Mouse (Mus musculus) ES-E14 (cell line): ENCODE measurements at regions not wholly inside any gene's neighbourhood (a gene's known extent, or its start where the extent isn't known, plus 50 kb on each side); places are given as distances from the start of the nearest gene placed in this dataset.

ENCODE experiments used
- DNase-seq: peaks from one replicate; pipeline ENCODE4 v3.0.0-alpha.2; 2013; ENCODE audit warnings: low read depth, low spot score
- H3K27ac ChIP-seq: 2 replicates; pipeline ENCODE4 v1.5.1; 2012; ENCODE audit warnings: low read depth, mild to moderate bottlenecking, low read length, moderate library complexity, mixed read lengths; ENCODE audit not compliant: poor library complexity, insufficient read depth, severe bottlenecking
- H3K36me3 ChIP-seq: 2 replicates; pipeline ENCODE4 v1.6.1; 2012; ENCODE audit warnings: mild to moderate bottlenecking, low read length, moderate library complexity, mixed read lengths; ENCODE audit not compliant: control insufficient read depth, poor library complexity, insufficient read depth, severe bottlenecking
- H3K4me1 ChIP-seq, 2 experiments: fragments of 150-350 bp in 1 of 2; sonication (generic) in 1 of 2; 2 replicates each; pipeline ENCODE4 v1.6.1; 2012; ENCODE audit warnings: low read length in 2 of 2, mild to moderate bottlenecking in 1 of 2, mixed read lengths in 1 of 2; ENCODE audit not compliant: control insufficient read depth in 2 of 2, insufficient read depth in 2 of 2, poor library complexity in 1 of 2
- H3K4me3 ChIP-seq, 2 experiments: fragments of 150-350 bp in 1 of 2; sonication (generic) in 1 of 2; 2 replicates each; pipeline ENCODE4 v1.5.1; 2012; ENCODE audit warnings: low read length in 2 of 2, low read depth in 1 of 2, mild to moderate bottlenecking in 1 of 2, mixed read lengths in 1 of 2; ENCODE audit not compliant: insufficient read depth in 1 of 2, poor library complexity in 1 of 2, severe bottlenecking in 1 of 2
- H3K9ac ChIP-seq: 2 replicates; pipeline ENCODE4 v1.6.1; 2012; ENCODE audit warnings: low read depth, mild to moderate bottlenecking, low read length, mixed read lengths; ENCODE audit not compliant: poor library complexity, insufficient read depth, severe bottlenecking
- H3K9me3 ChIP-seq: fragments of 150-350 bp; sonication (generic); 2 replicates; pipeline ENCODE4 v1.6.1; 2012; ENCODE audit warnings: low read depth, mild to moderate bottlenecking, low read length; ENCODE audit not compliant: control insufficient read depth, insufficient read depth
- CHD2 ChIP-seq: IDR thresholded peaks from 2 replicates; pipeline ENCODE4 v1.6.1; 2014; ENCODE audit warnings: mild to moderate bottlenecking, low read depth, low read length, inconsistent platforms
- HCFC1 ChIP-seq: IDR thresholded peaks from 2 replicates; pipeline ENCODE4 v1.6.1; 2012; ENCODE audit warnings: low read length, inconsistent platforms, borderline replicate concordance; ENCODE audit not compliant: insufficient read depth
- MAFK ChIP-seq: IDR thresholded peaks from 2 replicates; pipeline ENCODE4 v1.6.1; 2014; ENCODE audit warnings: mild to moderate bottlenecking, low read depth, low read length, inconsistent platforms; ENCODE audit not compliant: insufficient read depth
- ZC3H11A ChIP-seq: IDR thresholded peaks from 2 replicates; pipeline ENCODE4 v1.6.1; 2012; ENCODE audit warnings: low read depth, mild to moderate bottlenecking, inconsistent platforms, low read length, borderline replicate concordance
- ZNF384 ChIP-seq: IDR thresholded peaks from 2 replicates; pipeline ENCODE4 v1.6.1; 2012; ENCODE audit warnings: low read depth, low read length, inconsistent platforms
- in situ Hi-C, 2 experiments: fragments of 600-800 bp; cut with MboI; formaldehyde crosslinking; loops; one replicate each; pipeline ENCODE4 v1.15.1; 2025; ENCODE audit warnings: low sequenced_read_pairs in 2 of 2, inconsistent platforms in 1 of 2; ENCODE audit not compliant: unreplicated experiment in 2 of 2

DNA sequence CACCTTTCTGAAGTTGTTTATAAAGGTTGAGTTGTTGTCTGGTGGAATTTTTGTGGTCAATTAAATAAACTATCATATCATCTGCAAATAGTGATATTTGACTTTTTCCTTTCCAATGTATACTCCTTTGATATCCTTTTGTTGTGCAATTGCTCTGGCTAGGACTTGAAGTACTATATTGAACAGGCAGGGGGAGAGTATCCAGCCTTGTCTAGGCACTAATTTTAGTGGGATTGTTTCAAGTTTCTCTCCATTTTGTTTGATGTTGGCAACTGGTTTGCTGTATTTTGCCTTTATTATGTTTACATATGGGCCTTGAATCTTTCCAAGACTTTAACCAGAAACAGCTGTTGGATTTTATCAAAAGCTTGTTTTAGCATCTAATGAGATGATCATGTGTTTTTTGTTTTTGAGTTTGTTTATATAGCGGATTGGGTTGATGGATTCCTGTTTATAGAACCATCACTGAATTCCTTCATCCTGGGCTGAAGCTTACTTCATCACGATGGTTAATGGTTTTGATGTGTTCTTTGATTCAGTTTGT lies 383.3 kb downstream of the Amd2 start:
- in situ Hi-C loops = no loop called here
- no peak for TF ChIP-seq MAFK
- no peak for TF ChIP-seq HCFC1
- TF ChIP-seq CHD2 = no peak
- TF ChIP-seq ZNF384 = no peak
- no peak for TF ChIP-seq ZC3H11A

DNA sequence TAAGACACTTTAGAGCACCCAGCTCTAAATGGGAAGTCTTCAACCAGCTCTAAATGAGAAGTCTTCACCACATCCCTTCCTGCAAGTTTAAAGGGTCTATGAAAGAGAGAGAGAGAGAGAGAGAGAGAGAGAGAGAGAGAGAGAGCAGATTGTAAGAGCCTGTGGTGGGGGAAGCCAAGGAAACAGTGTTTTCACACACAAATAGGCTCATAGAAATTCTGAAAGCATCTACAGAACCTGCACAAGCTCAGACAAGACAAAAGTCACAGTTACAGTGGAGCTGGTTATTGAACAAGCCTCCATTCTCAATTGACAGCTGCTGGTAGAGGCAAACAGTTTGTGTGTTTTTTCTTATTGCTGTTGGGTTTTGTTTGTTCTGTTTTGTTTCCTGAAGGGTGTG lies 412.9 kb downstream of the Amd2 start:
- no peak for DNase-seq
- no peak overlapping the region for H3K9ac ChIP-seq
- H3K4me3 ChIP-seq = no peak overlapping the region
- H3K4me1 ChIP-seq = no peaks in the 10 kb centered on the region
- no peak for TF ChIP-seq HCFC1
- TF ChIP-seq CHD2 = no peak
- no peak for TF ChIP-seq ZNF384
- TF ChIP-seq MAFK = no peak
- TF ChIP-seq ZC3H11A = no peak
- H3K27ac ChIP-seq = no peak overlapping the region
- in situ Hi-C loops = no loop called here
- H3K36me3 ChIP-seq = no peaks in the 10 kb centered on the region
- H3K9me3 ChIP-seq = no peaks in the 10 kb centered on the region

More for the DNA sequence above, 383.3 kb downstream of the Amd2 start:
- no peaks in the 10 kb centered on the region for H3K36me3 ChIP-seq
- no peak overlapping the region for H3K27ac ChIP-seq
- no peak overlapping the region for H3K9ac ChIP-seq
- H3K9me3 ChIP-seq = no peaks in the 10 kb centered on the region
- no peaks in the 10 kb centered on the region for H3K4me1 ChIP-seq
- no peak for DNase-seq
- no peak overlapping the region for H3K4me3 ChIP-seq

DNA sequence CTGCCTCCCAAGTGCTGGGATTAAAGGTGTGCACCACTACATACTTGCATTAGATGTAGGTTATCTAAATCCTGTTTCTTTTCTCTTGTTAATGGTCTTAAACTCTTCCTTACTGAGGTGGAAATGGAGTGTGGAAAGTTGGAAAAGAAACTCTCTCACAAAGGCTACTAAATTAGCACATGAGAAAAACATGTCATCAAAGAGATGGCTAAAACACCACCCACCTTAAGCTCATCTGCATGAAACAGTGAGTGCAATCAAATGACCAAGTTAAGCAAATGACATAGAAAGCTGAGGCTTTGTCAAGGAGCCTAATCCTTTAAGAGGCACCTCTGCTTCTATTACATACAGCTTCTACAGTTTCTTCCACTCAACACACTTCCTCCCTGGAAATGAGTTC lies 446.6 kb downstream of the Amd2 start:
- TF ChIP-seq CHD2 (no peak), MAFK (no peak), ZNF384 (no peak), HCFC1 (no peak), ZC3H11A (no peak)
- H3K4me3 ChIP-seq = no peak overlapping the region
- no peak overlapping the region for H3K9ac ChIP-seq
- no peak overlapping the region for H3K27ac ChIP-seq
- no peaks in the 10 kb centered on the region for H3K36me3 ChIP-seq
- no peaks in the 10 kb centered on the region for H3K4me1 ChIP-seq
- in situ Hi-C loops = no loop called here
- H3K9me3 ChIP-seq = 0 out of 2 replicates have a peak, but pooled peaks cover 1% of the 10 kb centered on the region
- DNase-seq = peak; percentile 30

DNA sequence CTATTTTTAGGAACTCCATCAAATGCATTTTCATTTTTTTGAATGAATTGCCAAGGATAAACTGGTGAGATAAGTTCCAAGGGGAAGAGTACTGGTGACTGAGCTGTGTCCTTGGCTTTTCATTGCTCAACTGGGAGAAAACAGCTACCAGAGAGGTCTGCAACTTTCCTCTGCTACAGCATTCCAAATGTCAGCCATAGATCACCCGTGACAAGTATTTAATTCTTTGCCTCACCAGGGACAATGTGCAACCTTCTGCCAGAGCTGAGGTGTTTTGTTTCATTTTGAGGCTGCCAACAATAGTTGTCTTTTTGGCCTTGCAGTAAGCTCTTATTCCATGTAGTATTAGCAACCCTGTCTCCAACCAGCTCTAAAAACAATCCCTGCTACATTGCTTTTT lies 475.3 kb downstream of the Amd2 start:
- Histone ChIP-seq H3K4me3 (no peak overlapping the region), H3K27ac (no peak overlapping the region), H3K9ac (no peak overlapping the region), H3K4me1 (no peaks in the 10 kb centered on the region), H3K36me3 (no peaks in the 10 kb centered on the region), H3K9me3 (no peaks in the 10 kb centered on the region)
- TF ChIP-seq ZC3H11A (no peak), HCFC1 (no peak), ZNF384 (no peak), MAFK (no peak), CHD2 (no peak)
- no peak for DNase-seq
- in situ Hi-C loops = no loop called here

DNA sequence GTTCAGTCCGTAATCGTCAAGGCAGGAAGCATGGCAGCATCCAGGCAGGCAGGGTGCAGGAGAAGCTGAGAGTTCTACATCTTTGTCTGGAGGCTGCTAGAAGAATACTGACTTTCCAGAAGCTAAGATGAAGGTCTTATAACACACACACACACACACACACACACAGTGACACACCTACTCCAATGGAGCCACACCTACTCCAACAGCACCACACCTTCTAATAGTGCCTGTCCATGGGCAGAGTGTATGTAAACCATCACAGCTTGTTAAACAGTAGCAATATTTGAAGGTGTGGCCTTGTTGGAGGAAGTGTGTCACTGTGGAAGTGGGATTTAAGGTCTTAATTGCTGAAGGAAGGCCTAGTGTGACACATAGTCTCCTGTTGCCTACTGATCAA lies 476.4 kb downstream of the Amd2 start:
- DNase-seq = no peak
- no peak overlapping the region for H3K4me3 ChIP-seq
- in situ Hi-C loops = no loop called here
- no peaks in the 10 kb centered on the region for H3K36me3 ChIP-seq
- no peak overlapping the region for H3K27ac ChIP-seq
- no peaks in the 10 kb centered on the region for H3K9me3 ChIP-seq
- no peaks in the 10 kb centered on the region for H3K4me1 ChIP-seq
- H3K9ac ChIP-seq = no peak overlapping the region
- TF ChIP-seq HCFC1 (no peak), ZC3H11A (no peak), MAFK (no peak), ZNF384 (no peak), CHD2 (no peak)
